Mouse (Mus musculus) midbrain, embryonic 14.5 days (tissue): ENCODE measurements around the gene Ikbip. TPM values are rescaled to one million over a fixed set of nuclear protein-coding genes. Genes with fewer than 3 reads are reported as not detected.

Experiments
- ATAC-seq: fragments of 200-750 bp; cut with Nextera tagmentation; 2 replicates; pipeline ENCODE4 v1.8.0; 2017; ENCODE audit warnings: moderate number of reproducible peaks, moderate library complexity; ENCODE audit not compliant: low FRiP score, low TSS enrichment
- DNase-seq: peaks from one replicate; pipeline ENCODE4 v3.0.0-alpha.2; 2015
- H3K27ac ChIP-seq: fragments of 300-500 bp; sonication (generic); replicated peaks from 2 replicates; pipeline ENCODE4 v1.5.1; 2014; ENCODE audit warnings: mild to moderate bottlenecking, low read depth, low read length, moderate library complexity
- H3K27me3 ChIP-seq: fragments of 300-500 bp; sonication (generic); 2 replicates; pipeline ENCODE4 v1.6.1; 2014; ENCODE audit warnings: low read length, control low read depth, mixed read lengths; ENCODE audit not compliant: control insufficient read depth, insufficient read depth
- H3K36me3 ChIP-seq: fragments of 300-500 bp; sonication (generic); 2 replicates; pipeline ENCODE4 v1.6.1; 2014; ENCODE audit warnings: low read length, control low read depth; ENCODE audit not compliant: control insufficient read depth, insufficient read depth
- H3K4me1 ChIP-seq: fragments of 300-500 bp; sonication (generic); 2 replicates; pipeline ENCODE4 v1.6.1; 2014; ENCODE audit warnings: mild to moderate bottlenecking, antibody characterized with exemption, low read length, control low read depth; ENCODE audit not compliant: control insufficient read depth, insufficient read depth
- H3K4me2 ChIP-seq: fragments of 300-500 bp; sonication (generic); 2 replicates; pipeline ENCODE4 v1.6.1; 2014; ENCODE audit warnings: mild to moderate bottlenecking, low read length, moderate library complexity
- H3K4me3 ChIP-seq: fragments of 300-500 bp; sonication (generic); replicated peaks from 2 replicates; pipeline ENCODE4 v1.5.1; 2014; ENCODE audit warnings: low read depth, low read length
- H3K9ac ChIP-seq: fragments of 300-500 bp; sonication (generic); replicated peaks from 2 replicates; pipeline ENCODE4 v1.6.1; 2014; ENCODE audit warnings: mild to moderate bottlenecking, low read length, moderate library complexity
- H3K9me3 ChIP-seq: fragments of 300-500 bp; sonication (generic); 2 replicates; pipeline ENCODE4 v1.6.1; 2016; ENCODE audit warnings: low read length, control low read depth, mixed read lengths; ENCODE audit not compliant: control insufficient read depth
- WGBS: fragments of 180-500 bp; shearing (Covaris S2); extraction: QIAGEN DNeasy Blood & Tissue Kit; methylation state at CpG from one replicate; pipeline ENCODE4 v1.1.7; 2014; 5-methylcytosine and 5-hydroxymethylcytosine counted together
- polyA plus RNA-seq: library from polyadenylated mRNA; unstranded; fragments of >200 nt; fragmentation: Nextera tagmentation; extraction: Ambion mirVana; gene quantifications from 2 replicates; pipeline ENCODE4 v1.2.1, GENCODE M21; 2014

The Ikbip gene
- 13.0 and 19.5 TPM in 2 replicates for polyA plus RNA-seq

DNA sequence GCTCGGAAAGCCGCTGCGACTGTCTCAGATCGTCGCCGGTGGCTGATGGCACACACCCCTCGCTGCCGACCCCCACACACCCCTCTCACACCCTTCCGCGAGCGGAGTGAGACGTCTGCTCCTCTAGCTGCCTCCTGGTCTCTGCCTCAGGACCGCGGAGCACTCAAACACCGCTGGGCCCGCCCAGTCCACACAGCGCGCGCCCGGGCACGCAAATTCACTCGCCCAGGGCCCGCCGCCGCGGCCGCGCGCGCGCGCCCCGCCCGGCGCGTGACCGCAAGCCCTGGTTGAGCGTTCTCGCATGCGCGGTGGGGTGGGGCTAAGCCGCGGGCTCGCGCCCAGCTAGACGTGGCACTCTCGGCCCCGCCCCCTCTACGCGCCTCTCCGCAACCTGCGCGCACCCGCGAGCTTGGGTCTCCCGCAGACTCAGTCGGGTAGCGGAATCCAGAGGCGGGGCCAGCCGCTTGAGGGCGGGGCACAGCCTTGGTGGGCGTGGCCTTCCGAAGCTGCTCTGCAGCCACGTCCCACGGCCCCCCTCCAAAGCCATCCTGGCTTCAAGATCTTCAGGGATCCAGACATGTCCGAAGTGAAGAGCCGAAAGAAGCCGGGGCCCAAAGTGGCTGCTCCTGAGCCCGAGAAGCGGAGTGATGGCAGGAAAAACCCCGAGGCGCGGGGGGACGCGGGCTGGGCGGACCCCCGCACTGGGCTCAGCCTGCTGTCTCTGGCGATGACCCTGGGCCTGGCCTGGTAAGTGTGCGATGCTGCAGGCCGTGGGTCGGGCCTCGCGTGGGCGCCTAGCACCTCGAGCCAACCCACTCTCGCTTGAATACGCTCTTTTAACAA, at the start of gene Ikbip, which contains the start of gene Apaf1:
Ikbip (plus strand) TSS at position 391 of the 843 bp plus-strand sequence.
Apaf1 (minus strand) TSS at position 221 of the 843 bp plus-strand sequence.
- peak; percentile 100 for DNase-seq
- H3K27me3 ChIP-seq = no peaks in the 10 kb centered on the region
- H3K9ac ChIP-seq = peak within 1 kb of the TSS; percentile 84
- H3K9me3 ChIP-seq = no peaks in the 10 kb centered on the region
- peak within 1 kb of the TSS; percentile 86 for H3K27ac ChIP-seq
- 0 out of 2 replicates have a peak, but pooled peaks cover 3% of the 10 kb centered on the region for H3K4me1 ChIP-seq
- under 1% methylated on average over 87 of the region's 87 CpGs for whole genome bisulfite sequencing
- ATAC-seq = peak; percentile 96
- peaks cover 6% of the 10 kb centered on the region for H3K36me3 ChIP-seq
- H3K4me3 ChIP-seq = peak within 1 kb of the TSS; percentile 88
- peak within 1 kb of the TSS; percentile 76 for H3K4me2 ChIP-seq

DNA sequence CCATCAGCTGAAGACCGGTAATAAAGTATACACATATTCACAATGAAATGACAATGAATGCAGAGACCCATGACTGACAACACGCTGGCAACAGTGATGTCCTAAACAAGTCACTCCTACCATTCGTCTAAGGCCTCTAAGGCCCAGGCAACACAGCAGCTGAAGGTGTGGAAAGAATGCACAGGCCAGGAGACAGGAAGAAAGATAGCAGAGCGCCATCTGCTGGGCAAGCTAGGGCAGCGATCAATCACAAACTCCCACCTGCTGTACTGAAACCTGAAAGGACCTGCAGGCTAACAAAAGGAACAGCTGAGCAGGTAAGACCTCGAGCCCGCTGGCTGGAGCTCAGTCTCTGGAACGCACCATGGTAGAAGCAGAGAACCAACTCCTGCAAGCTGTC, 48.8 kb upstream of the Ikbip start:
- WGBS = 19% methylated on average over 8 of the region's 8 CpGs
- ATAC-seq = peak; percentile 50; the same call in 1 of the 2 replicates
- H3K4me3 ChIP-seq = no peak overlapping the region
- H3K27me3 ChIP-seq = no peaks in the 10 kb centered on the region
- no peak overlapping the region for H3K27ac ChIP-seq
- H3K4me1 ChIP-seq = no peaks in the 10 kb centered on the region
- no peaks in the 10 kb centered on the region for H3K9me3 ChIP-seq
- H3K9ac ChIP-seq = no peak overlapping the region
- H3K4me2 ChIP-seq = no peak overlapping the region
- peaks cover 30% of the 10 kb centered on the region for H3K36me3 ChIP-seq
- DNase-seq = peak; percentile 88

DNA sequence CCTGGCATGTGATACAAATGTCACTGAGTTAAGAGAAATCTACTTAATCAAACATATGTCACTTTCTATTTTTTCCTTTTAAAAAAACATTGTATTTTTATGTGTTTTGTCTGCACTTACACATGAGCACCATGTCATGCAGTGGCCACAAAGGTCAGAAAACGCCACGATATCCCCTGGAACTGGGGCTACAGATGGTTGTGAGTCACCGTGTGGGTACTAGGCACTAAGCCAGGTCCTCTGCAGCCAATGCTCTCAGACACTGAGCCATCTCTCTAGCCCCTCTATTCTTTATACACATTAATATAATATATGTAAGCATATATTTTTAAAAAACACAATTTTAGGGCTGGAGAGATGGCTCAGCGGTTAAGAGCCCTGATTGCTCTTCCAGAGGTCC, 33.0 kb upstream of the Ikbip start:
- WGBS = 93% methylated on average over 4 of the region's 4 CpGs
- no peak overlapping the region for H3K9ac ChIP-seq
- no peaks in the 10 kb centered on the region for H3K27me3 ChIP-seq
- ATAC-seq (no peak), DNase-seq (no peak)
- H3K4me1 ChIP-seq = no peaks in the 10 kb centered on the region
- peaks cover 57% of the 10 kb centered on the region for H3K36me3 ChIP-seq
- no peak overlapping the region for H3K27ac ChIP-seq
- no peak overlapping the region for H3K4me3 ChIP-seq
- no peak overlapping the region for H3K4me2 ChIP-seq
- H3K9me3 ChIP-seq = no peaks in the 10 kb centered on the region

DNA sequence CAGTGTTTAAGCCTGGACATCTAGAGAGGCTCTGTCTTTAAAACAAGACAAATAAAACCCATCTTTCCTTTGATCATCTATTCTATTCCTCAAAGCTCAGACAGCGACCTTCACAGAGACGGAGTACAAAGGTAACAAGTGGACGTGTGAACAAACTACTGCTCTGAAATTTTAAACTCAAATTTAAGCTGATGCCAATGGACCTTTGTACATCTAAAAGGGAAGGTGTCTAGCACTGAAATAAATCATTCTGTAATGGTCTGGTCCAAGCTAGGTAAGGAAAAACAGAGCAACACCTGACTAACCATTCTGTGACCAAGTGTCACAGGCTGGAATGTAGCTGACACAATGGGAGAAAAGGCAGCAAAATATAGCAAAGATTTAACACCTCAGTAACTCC, 31.6 kb upstream of the Ikbip start:
- Histone ChIP-seq H3K4me3 (no peak overlapping the region), H3K4me1 (no peaks in the 10 kb centered on the region), H3K9ac (no peak overlapping the region), H3K36me3 (peaks cover 63% of the 10 kb centered on the region), H3K9me3 (no peaks in the 10 kb centered on the region), H3K27me3 (no peaks in the 10 kb centered on the region), H3K27ac (no peak overlapping the region), H3K4me2 (no peak overlapping the region)
- 91% methylated on average over 3 of the region's 3 CpGs for WGBS
- no peak for DNase-seq
- ATAC-seq = no peak

DNA sequence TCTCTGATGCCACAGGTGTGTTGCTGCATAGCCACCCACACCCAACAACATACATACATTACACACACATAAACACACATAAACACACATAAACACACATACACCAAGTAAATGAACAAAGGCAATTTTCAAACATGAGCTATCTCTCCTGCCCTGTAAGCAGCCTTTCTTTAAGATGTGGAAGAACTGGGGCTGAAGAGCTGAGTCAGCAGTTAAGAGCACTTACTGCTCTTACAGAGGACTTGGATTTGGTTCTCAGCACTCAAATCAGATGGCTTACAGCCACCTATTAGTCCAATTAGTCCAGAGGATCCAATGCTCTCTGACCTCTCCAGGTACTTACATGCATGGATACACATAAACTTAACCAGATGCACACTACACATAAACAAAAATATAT, 30.0 kb upstream of the Ikbip start:
- ATAC-seq (no peak), DNase-seq (no peak)
- H3K4me1 ChIP-seq = no peaks in the 10 kb centered on the region
- H3K36me3 ChIP-seq = peaks cover 53% of the 10 kb centered on the region
- no peaks in the 10 kb centered on the region for H3K9me3 ChIP-seq
- H3K27ac ChIP-seq = no peak overlapping the region
- H3K27me3 ChIP-seq = no peaks in the 10 kb centered on the region
- H3K9ac ChIP-seq = no peak overlapping the region
- no peak overlapping the region for H3K4me3 ChIP-seq
- no peak overlapping the region for H3K4me2 ChIP-seq

DNA sequence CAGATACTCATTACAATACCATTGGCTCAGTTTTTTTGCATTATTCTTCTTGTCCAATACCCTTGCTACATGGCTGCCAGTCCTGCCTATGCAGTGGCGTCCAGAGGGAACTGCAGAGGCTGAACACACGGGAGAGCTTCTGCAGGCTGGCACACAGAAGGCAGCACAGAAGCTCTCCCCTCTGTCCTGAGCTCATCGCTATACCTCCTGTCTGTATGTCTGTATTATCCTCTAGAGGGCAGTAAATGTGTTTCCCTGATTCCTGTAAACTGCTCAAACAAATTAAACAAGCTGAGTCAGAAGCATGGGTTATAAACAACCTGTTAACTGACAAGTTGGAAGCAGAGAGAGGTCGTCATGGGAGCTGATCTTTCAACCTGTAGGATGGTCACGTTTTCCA, 22.0 kb upstream of the Ikbip start:
- Histone ChIP-seq H3K4me2 (no peak overlapping the region), H3K27me3 (no peaks in the 10 kb centered on the region), H3K4me1 (no peaks in the 10 kb centered on the region), H3K9me3 (no peaks in the 10 kb centered on the region), H3K9ac (no peak overlapping the region), H3K36me3 (peaks cover 40% of the 10 kb centered on the region), H3K4me3 (no peak overlapping the region), H3K27ac (no peak overlapping the region)
- WGBS = 43% methylated on average over 5 of the region's 5 CpGs
- no peak for ATAC-seq
- DNase-seq = peak; percentile 28

DNA sequence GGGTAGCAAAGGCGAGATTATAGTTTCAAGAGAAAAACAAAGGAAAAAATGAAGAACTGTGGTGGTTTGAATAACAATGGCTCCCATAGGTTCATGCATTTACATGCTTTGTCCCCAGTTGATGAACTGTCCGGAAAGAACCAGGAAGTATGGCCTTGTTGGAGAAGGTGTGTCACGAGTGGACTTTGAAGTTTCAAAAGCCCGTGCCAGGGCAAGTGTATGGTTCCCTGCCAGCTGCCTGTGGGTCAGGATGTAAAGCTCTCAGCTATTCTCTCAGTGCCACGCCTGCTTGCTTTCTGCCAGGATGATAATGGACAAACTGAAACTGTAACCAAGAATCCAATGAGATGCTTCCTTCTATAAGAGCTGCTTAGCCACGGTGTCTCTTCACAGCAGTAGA, 20.4 kb upstream of the Ikbip start:
- H3K36me3 ChIP-seq = peaks cover 54% of the 10 kb centered on the region
- H3K4me2 ChIP-seq = no peak overlapping the region
- no peaks in the 10 kb centered on the region for H3K9me3 ChIP-seq
- DNase-seq (no peak), ATAC-seq (no peak)
- H3K27ac ChIP-seq = no peak overlapping the region
- H3K4me1 ChIP-seq = no peaks in the 10 kb centered on the region
- H3K9ac ChIP-seq = no peak overlapping the region
- H3K27me3 ChIP-seq = no peaks in the 10 kb centered on the region
- WGBS = 95% methylated on average over 6 of the region's 6 CpGs
- no peak overlapping the region for H3K4me3 ChIP-seq

DNA sequence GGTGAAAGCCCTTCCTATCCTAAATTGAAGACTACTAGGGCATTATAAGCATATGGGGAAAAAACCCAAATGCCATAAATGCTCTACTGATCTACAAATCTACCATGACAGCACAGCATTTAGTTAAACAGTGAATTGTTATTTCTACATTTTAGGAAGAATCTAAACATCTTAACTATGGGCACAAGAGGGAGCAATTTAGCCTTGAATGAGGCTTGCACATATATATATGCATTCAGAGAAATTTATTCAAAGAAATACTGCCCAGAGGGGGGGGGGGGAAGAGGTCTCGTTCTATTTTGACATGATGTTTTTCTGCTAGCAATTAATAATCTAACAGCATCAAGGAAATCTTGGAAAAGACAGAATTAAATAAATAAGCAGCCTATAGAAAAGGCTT, 11.0 kb upstream of the Ikbip start:
- no peaks in the 10 kb centered on the region for H3K9me3 ChIP-seq
- H3K4me3 ChIP-seq = no peak overlapping the region
- H3K4me1 ChIP-seq = no peaks in the 10 kb centered on the region
- DNase-seq (peak; percentile 69), ATAC-seq (no peak)
- 29% methylated on average over 1 of the region's 1 CpGs for WGBS
- H3K27me3 ChIP-seq = no peaks in the 10 kb centered on the region
- H3K4me2 ChIP-seq = no peak overlapping the region
- no peak overlapping the region for H3K27ac ChIP-seq
- peaks cover 34% of the 10 kb centered on the region for H3K36me3 ChIP-seq
- no peak overlapping the region for H3K9ac ChIP-seq

DNA sequence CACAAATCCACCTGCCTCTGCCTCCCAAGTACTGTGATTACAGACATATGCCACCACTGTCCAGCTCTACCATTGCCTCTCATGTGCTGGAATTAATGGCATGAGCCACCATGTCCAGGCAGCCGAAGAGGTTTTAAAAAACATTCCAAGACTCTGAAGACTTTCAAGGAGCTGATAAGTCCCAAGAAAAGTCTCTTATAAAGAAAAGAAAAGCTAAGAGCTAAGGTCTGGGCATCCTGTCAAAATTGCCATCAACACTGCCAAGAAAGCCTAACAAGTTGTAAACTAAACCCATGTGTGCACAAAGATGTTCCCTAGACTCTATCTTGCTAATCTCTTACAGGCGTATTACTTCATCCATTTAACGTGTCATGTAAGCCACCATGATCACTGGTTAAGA, 9.4 kb upstream of the Ikbip start:
- H3K4me1 ChIP-seq = no peaks in the 10 kb centered on the region
- no peak overlapping the region for H3K4me2 ChIP-seq
- whole genome bisulfite sequencing = 87% methylated on average over 3 of the region's 3 CpGs
- no peak overlapping the region for H3K4me3 ChIP-seq
- peaks cover 39% of the 10 kb centered on the region for H3K36me3 ChIP-seq
- no peak for DNase-seq
- no peaks in the 10 kb centered on the region for H3K27me3 ChIP-seq
- H3K9ac ChIP-seq = no peak overlapping the region
- ATAC-seq = no peak
- no peaks in the 10 kb centered on the region for H3K9me3 ChIP-seq
- H3K27ac ChIP-seq = no peak overlapping the region
